Mouse (Mus musculus) Patski (cell line): ENCODE results near the gene 4931440F15Rik. TPM values are rescaled to one million over a fixed set of nuclear protein-coding genes. Genes with fewer than 3 reads are reported as not detected.

Source experiments
- ATAC-seq: fragments of 100-300 bp; one replicate; pipeline ENCODE4 v1.8.0; 2021
- CTCF ChIA-PET: fragments of 350-600 bp; sonication (Branson Sonifier 250); formaldehyde crosslinking; loops from one replicate; lab custom pipeline; 2022; ENCODE audit warnings: inconsistent platforms; lab: Charles Lee
- POLR2A ChIA-PET: fragments of 350-600 bp; sonication (Branson Sonifier 250); formaldehyde crosslinking; loops from one replicate; lab custom pipeline; 2022; ENCODE audit warnings: antibody characterized with exemption, inconsistent platforms; lab: Charles Lee
- DNase-seq: peaks from one replicate; pipeline ENCODE4 v3.0.0-alpha.2; 2011; ENCODE audit warnings: low read depth, low spot score
- H3K27me3 ChIP-seq: fragments of 371-371 bp; one replicate; pipeline ENCODE4 v1.5.1; 2021
- CTCF ChIP-seq: fragments of 100-300 bp; IDR thresholded peaks from one replicate; pipeline ENCODE4 v1.5.1; 2021
- in situ Hi-C: fragments of 300-500 bp; cut with MboI; formaldehyde crosslinking; loops from 3 replicates; pipeline ENCODE4 v1.11.1; 2018; ENCODE audit warnings: low pct_unique_long_range_greater_than_20kb, mixed read lengths
- polyA plus RNA-seq: library from polyadenylated mRNA; unstranded; gene quantifications from one replicate; pipeline ENCODE4 v1.2.3, GENCODE M21; 2021

The 4931440F15Rik gene
- polyA plus RNA-seq, 1 experiment from 2014 or later: 0.65 TPM

GRCm38 (mm10) chr11:29807325-29807724 is 18.1 kb downstream of the 4931440F15Rik start:
- POLR2A ChIA-PET: no interaction called here
- in situ Hi-C loops: no loop called here

GRCm38 (mm10) chr11:29801432-29802427 is 23.7 kb downstream of the 4931440F15Rik start:
- TF ChIP-seq CTCF: no peak
- POLR2A ChIA-PET: interaction anchor here (0.5 kb wide), 1 partner anchor 36 kb away, joined by 3 read pairs; no protein-coding TSS in a partner anchor
- CTCF ChIA-PET: no interaction called here
- ATAC-seq: peak; percentile 97
- H3K27me3 ChIP-seq: no peaks in the 10 kb centered on the region
- in situ Hi-C loops: no loop called here
- peak; percentile 47 for DNase-seq

More at GRCm38 (mm10) chr11:29807325-29807724, 18.1 kb downstream of the 4931440F15Rik start:
- no peak for DNase-seq
- no peak for TF ChIP-seq CTCF
- CTCF ChIA-PET: no interaction called here
- no peaks in the 10 kb centered on the region for H3K27me3 ChIP-seq
- ATAC-seq: no peak

- CTCF ChIA-PET: interaction anchor here (1.0 to 1.5 kb wide), 2 partner anchors 10 to 62 kb away, joined by 3 to 4 read pairs; no protein-coding TSS in a partner anchor
- ATAC-seq (no peak), DNase-seq (no peak)
- no peaks in the 10 kb centered on the region for H3K27me3 ChIP-seq
- TF ChIP-seq CTCF: no peak
- POLR2A ChIA-PET: interaction anchor here (0.6 kb wide), 1 partner anchor 1616 kb away, joined by 6 read pairs; no protein-coding TSS in a partner anchor
- in situ Hi-C loops: no loop called here
Observed at GRCm38 (mm10) chr11:29799839-29800238, 25.6 kb downstream of the 4931440F15Rik start.

- TF ChIP-seq CTCF: no peak
- DNase-seq (no peak), ATAC-seq (no peak)
- in situ Hi-C loops: no loop called here
- ChIA-PET POLR2A (no interaction called here), CTCF (interaction anchor here (1.6 kb wide), 1 partner anchor 32 kb away, joined by 3 read pairs; no protein-coding TSS in a partner anchor)
- no peaks in the 10 kb centered on the region for H3K27me3 ChIP-seq
Observed at GRCm38 (mm10) chr11:29795106-29795505, 30.4 kb downstream of the 4931440F15Rik start.

GRCm38 (mm10) chr11:29794475-29794874 is 31.0 kb downstream of the 4931440F15Rik start:
- TF ChIP-seq CTCF: no peak
- no peaks in the 10 kb centered on the region for H3K27me3 ChIP-seq
- DNase-seq: no peak
- ATAC-seq: peak; percentile 23
- POLR2A ChIA-PET: no interaction called here
- CTCF ChIA-PET: interaction anchor here (0.9 to 2.3 kb wide), 3 partner anchors 13 to 32 kb away, joined by 3 to 7 read pairs (median 3); no protein-coding TSS in a partner anchor
- in situ Hi-C loops: no loop called here

- DNase-seq: no peak
- ChIA-PET POLR2A (interaction anchor here (0.6 kb wide), 1 partner anchor 1071 kb away, joined by 3 read pairs; no protein-coding TSS in a partner anchor), CTCF (interaction anchor here (1.3 kb wide), 2 partner anchors 9 to 10 kb away, joined by 3 to 4 read pairs; no protein-coding TSS in a partner anchor)
- TF ChIP-seq CTCF: no peak
- no peaks in the 10 kb centered on the region for H3K27me3 ChIP-seq
- ATAC-seq: no peak
- in situ Hi-C loops: no loop called here
Observed at GRCm38 (mm10) chr11:29790796-29791195, 34.7 kb downstream of the 4931440F15Rik start.

- DNase-seq (no peak), ATAC-seq (no peak)
- in situ Hi-C loops: no loop called here
- ChIA-PET POLR2A (no interaction called here), CTCF (interaction anchor here (0.9 kb wide), 1 partner anchor 11 kb away, joined by 3 read pairs; no protein-coding TSS in a partner anchor)
- no peak for TF ChIP-seq CTCF
- H3K27me3 ChIP-seq: no peaks in the 10 kb centered on the region
Observed at GRCm38 (mm10) chr11:29788921-29789638, 36.4 kb downstream of the 4931440F15Rik start.

- ATAC-seq: no peak
- ChIA-PET POLR2A (no interaction called here), CTCF (no interaction called here)
- DNase-seq: no peak
- no peaks in the 10 kb centered on the region for H3K27me3 ChIP-seq
- no peak for TF ChIP-seq CTCF
- in situ Hi-C loops: no loop called here
Observed at GRCm38 (mm10) chr11:29788499-29788898, 37.0 kb downstream of the 4931440F15Rik start.

- TF ChIP-seq CTCF: no peak
- no peak for DNase-seq
- ChIA-PET POLR2A (no interaction called here), CTCF (no interaction called here)
- in situ Hi-C loops: no loop called here
- no peak for ATAC-seq
- no peaks in the 10 kb centered on the region for H3K27me3 ChIP-seq
Observed at GRCm38 (mm10) chr11:29787473-29787872, 38.0 kb downstream of the 4931440F15Rik start.

GRCm38 (mm10) chr11:29786583-29787219 is 38.8 kb downstream of the 4931440F15Rik start:
- ChIA-PET POLR2A (no interaction called here), CTCF (no interaction called here)
- H3K27me3 ChIP-seq: no peaks in the 10 kb centered on the region
- no peak for ATAC-seq
- no peak for DNase-seq
- no peak for TF ChIP-seq CTCF
- in situ Hi-C loops: no loop called here
